Mouse (Mus musculus) erythroid progenitor cell, adult 5-6 weeks (primary cell): Measurements from ENCODE around the gene Myo3b. TPM values are rescaled to one million over a fixed set of nuclear protein-coding genes. Genes with fewer than 3 reads are reported as not detected.

Experiments
- ATAC-seq: replicated peaks from 2 replicates; pipeline ENCODE4 v1.8.0; 2016; ENCODE audit warnings: moderate number of reproducible peaks, mild to moderate bottlenecking, moderate TSS enrichment, inconsistent platforms; ENCODE audit not compliant: poor library complexity, low FRiP score, severe bottlenecking
- total RNA-seq, 2 experiments: library from RNA; stranded (forward) in 1 of 2; stranded (reverse) in 1 of 2; fragments of 150-400 nt in 1 of 2; fragments of 186-747, 209-891 nt in 1 of 2; gene quantifications; 2 replicates each; pipeline versions ENCODE4 v1.2.3 to v1.2.4; 2015 to 2017; ENCODE audit warnings: low replicate concordance in 2 of 2

Myo3b gene
- total RNA-seq, 2 experiments from 2014 or later, result 0.42 TPM; not detected in 1

DNA sequence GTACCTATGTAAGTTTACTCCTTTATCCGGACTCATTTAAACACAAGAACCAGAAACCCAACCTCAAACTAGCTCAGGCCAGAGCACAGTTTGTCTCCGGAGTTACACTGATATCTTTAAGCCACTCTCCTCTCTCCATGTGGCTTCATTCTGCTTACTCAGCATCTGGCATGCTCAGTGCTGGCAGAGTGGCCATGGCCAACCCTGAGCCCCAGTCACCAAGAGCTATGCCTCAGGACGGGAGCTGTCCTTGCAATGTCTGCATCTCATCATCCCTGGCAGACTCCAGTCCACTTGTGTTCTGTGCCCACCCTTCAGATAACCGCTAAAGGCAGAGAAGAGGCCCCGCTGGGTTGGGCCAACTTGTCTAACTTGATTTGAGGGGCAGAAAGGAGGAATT lies 368.8 kb downstream of the Myo3b start:
- no peak for ATAC-seq

DNA sequence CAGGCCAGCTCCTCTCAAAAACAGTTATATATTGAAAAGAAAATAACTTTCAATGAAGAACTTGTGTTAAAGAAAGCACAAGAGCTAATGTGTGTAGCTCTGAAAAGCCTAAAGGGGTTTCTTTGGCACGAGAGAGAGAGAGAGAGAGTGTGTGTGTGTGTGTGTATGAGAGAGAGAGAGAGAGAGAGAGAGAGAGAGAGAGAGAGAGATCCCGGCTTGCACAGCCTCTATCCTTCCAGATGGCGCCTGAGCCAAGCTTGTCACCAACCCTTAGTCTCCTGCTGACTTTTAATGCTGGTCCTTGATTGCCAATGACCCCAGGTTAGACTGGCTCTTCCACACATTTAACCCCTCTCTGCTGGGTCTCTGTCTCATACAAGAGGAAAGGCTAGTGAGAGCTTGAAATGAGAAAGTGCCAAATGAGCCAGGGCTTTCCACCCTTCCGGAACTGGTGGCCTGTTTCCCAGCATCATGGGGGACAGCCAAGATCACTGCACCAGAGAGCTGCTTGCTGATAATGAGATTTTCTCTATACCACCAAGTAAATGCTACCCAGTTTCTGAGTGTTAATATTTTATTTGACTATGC lies 371.5 kb downstream of the Myo3b start:
- ATAC-seq, result no peak

DNA sequence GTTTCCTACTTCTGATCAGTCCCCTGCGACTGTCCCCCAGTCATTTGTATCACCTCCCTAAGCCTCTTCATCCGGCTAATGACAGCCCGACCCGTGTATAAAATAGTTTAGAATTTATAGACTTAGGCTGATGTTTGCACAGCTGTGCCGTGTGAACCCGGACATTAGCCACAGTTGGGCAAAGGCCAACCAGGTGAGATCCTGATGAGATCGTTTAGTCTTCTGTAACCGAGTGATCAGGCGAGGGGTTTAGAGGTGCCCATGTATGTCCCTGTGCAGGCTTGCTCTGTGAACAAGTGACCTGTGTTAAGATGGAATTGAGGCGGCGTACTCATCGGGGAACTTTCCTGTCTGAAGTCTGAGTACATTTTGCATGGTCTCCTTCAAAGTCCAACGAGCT lies 373.4 kb downstream of the Myo3b start:
- no peak for ATAC-seq

DNA sequence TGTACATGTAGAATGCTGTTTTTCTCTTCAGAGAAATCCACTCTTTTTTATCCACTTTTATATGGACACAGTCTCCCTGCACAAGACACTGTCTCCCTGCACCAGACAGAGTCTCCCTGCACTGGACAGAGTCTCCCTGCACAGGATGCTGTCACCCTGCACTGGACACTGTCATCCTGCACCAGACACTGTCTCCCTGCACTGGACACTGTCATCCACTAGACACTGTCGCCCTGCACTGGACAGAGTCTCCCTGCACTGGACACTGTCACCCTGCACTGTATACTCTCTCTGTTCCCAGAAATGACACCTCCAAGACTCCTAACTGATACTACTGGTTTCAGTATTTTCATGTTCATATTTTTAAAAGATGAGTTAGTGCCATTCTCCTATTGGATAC lies 375.5 kb downstream of the Myo3b start:
- ATAC-seq, result no peak

DNA sequence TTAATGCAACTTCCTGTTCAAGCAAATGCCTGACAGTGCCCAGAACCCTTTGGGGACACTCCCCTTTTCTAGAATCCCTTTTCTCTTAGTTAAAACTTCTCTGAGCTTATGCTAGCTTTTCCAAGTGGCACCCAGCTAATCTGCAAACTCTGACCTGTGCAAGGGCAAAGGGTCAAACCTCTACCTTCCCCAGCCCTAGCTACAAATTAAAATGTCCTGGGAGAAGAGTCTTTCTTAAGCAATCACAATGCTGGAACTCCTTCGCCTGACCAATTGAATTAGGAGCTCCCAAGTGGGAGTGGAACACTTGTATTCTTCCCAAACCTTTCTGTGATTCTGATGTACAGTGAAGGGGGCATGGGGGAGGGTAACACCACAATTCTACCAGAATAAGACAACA lies 376.6 kb downstream of the Myo3b start:
- no peak for ATAC-seq

DNA sequence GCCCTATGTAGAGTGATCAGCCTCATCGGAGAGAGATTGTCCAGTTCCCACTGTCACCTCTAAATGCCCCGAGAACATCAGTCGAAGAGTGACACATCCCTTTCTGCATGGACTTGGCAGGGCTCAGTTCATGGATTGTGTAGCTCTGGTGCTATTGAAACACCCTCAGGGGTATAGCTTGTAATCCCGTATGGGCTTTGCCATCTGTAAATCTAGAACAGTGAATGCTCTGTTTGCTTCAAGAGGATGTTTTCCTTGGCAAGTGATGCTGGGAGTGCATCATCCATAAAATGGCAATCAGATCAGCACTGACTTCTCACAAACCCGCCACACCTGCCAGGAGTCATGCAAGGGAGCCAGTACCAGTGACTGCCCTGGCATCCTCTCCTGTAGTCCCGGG lies 380.4 kb downstream of the Myo3b start:
- no peak for ATAC-seq

DNA sequence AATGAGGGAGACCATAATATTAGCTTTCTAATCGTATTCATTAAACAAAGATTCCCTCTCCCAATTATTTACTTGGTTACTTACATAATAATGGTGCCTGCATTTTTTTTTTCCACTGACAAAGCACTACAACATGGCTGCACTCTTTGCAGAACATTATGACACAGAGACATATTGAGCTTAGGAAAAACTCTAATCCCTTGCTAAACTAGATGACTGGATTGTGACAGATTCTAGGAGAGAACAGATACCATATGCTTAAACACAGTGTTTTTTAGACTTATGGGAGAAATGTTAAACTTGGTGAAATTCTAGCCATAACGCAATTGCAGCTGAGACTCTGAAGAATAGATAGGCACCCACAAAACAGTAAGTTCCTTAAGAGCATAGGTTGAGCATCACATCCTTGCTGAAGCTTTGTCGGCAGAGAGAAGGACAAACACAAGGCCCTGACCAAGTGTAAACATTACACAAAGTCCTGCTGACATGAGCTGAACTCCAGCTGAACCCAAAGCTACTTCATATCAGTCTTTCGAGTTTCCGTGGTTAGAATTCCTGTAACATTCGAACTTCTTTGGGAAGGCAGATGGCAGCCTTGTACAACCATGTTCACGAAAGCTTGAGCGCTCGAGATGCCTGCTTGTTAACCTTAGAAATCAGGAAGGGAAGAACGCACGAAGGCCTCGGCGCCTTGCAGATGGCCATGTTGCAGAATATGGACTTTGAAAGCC lies 382.4 kb downstream of the Myo3b start:
- ATAC-seq, result no peak

DNA sequence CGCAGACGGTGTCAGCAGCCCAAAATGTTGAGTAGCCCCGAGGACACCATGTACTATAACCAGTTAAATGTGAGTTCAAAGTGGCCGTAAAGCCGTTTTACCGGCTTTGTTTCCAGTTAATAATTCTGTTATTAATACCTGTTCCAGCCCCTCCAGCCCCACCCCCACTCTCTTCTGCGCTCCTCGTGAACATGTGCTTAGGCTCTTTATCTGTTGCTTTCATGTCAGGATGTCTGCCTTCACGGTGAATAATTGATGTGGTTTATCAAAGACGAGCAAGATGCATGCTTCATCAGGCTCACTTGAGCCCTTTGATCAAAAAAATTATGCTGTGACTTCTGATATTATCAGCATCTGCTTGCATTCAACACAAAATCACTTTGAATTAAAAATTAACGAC lies 386.7 kb downstream of the Myo3b start:
- no peak for ATAC-seq

DNA sequence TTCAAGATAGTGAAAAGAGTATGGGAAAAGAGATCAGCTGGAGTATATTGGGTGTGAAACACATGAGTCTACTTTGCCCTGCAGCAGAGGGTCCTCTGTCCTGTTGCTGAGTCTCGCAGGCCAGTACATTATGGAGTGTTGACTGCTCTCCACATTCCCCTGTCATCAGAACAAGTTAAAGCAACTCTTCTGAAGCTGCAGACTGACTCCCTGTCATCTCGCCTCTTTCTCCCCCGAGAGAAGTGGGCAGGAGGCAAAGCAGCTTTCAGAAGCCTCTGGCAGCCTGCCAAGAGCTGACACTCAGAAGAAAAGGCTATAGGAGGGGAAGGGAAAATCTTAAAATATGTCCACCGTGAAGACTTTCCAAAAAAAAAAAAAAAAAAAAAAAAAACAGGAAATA lies 404.1 kb downstream of the Myo3b start:
- ATAC-seq, result no peak

DNA sequence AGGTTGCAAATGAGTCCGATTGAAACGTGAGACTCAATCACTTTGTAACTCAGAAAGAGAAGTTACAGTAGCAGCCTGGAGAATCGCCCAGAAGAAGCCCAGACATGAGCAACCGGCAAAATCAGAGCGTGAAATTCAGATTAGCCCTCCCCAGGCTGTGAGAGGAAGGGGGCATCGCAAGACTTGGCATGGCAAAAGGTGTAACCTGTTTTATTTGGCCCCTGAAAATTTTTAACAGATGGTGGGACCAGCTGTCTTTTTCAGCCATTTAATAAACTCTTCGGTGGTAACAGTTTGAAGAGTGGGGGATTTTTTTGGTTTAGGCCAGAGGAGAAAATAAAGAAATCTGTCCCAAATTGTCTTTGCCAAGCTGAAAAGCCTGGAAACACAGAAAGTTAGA lies 405.2 kb downstream of the Myo3b start:
- no peak for ATAC-seq

DNA sequence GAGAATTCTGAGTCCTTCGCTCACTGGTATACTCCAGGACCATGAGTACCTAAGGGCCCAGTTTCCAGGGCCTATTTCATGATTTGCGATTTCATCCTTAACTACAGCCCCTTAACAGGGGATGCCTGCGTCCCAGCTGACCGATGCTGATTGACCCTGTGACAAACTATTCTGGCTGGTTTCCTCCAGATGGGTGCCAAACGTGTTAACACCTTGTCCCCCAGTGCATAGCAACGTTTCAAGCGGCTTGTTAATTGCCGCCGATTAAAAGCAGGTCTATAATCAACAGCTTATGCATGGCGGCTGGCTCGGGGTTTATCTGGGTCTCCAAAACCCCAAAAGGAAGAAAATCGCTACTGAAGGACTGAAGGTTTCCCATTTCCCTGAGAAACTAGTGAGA lies 417.3 kb downstream of the Myo3b start:
- ATAC-seq, result no peak

DNA sequence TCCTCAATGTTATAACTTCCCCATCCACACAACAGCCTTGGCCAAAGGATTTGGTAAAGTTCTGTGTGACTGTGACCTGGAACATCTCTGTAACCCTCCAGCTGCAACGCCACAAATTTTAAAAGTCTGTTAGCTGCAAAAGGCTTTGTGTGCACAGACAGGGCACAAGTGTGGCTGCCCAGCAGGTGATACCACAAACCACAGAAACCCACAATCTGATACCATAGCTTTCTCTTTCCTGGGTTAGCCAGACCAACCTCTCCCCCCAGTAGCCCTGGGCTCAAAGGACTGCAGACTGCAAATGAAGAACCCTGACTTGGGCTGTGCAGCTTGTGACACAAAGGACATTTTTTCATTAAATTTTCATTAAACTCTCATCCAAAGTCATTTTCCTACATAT lies 424.7 kb downstream of the Myo3b start:
- no peak for ATAC-seq

DNA sequence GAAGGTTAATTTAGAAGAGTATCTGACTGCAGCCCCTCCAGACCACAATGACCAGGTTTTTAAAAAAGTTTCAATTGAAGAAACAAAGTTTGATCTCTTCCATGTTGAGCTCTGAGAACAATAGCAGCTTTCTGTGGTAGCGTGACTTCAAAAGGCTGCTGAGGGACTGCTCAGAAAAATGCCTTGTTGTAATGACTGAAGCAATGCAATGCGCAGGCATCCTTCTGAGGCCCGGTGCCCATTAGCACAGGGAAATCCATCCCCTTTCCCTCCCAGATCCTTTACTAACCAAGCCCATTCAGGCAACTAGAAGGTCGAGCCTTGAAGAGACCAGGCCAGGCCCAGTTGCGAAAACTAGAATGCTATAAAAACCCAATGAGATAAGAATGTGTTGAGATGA lies 432.2 kb downstream of the Myo3b start:
- no peak for ATAC-seq

DNA sequence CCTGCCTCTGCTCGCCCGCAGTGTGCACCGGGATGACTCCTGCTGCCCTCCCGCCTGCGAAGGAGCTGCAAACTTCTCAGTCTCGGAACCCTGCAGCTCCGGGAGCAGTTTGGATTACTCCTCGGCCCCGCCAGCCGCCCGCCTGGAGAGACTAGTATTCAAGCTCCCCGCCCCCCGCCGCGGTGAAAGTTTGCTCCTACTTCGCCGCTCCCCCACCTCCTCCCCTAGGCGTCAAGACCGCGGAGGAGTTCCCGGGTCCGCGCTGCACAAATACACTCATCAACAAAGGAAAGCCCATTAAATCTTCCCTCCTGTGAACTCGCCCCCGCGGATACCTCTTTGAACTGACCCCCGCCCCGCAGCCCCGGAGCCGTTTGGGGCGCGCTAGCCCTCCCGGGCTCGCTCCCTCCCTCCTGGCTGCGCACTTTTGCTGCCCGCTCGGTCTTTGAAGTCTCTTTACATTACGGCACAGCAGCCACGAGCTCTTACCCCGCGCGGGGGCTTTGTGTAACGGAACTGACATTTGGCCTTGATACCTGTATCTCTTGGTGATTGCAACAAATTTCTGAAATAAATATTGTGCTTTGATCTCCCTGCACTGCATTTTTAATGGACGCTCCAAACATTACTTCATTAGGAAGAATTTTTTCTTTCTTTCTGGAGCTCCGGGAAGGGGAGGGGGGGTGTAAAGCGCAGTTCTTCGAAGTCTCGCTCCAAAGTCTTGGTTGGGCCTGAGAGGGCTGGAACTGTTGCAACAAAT lies 433.1 kb downstream of the Myo3b start:
- no peak for ATAC-seq

Other genes starting within 250 kb of the Myo3b start
- gene Ccdc173, start 249.6 kb upstream of the Myo3b start, total RNA-seq (2015; ENCODE audit: low replicate concordance), result not detected in 2 replicates
- gene Ccdc173, start 249.6 kb upstream of the Myo3b start, total RNA-seq (2017; ENCODE audit: low replicate concordance), result 1.3 TPM in 1 of 2 replicates, not detected in the other
- 10.5 and 10.9 TPM in 2 replicates for gene Phospho2, start 249.5 kb upstream of the Myo3b start, total RNA-seq (2015; ENCODE audit: low replicate concordance)
- gene Phospho2, start 249.5 kb upstream of the Myo3b start, total RNA-seq (2017; ENCODE audit: low replicate concordance), result 15.1 and 16.3 TPM in 2 replicates
- 4.0 and 6.7 TPM in 2 replicates for gene Klhl23, start 217.2 kb upstream of the Myo3b start, total RNA-seq (2015; ENCODE audit: low replicate concordance)
- 1.6 and 12.1 TPM in 2 replicates for gene Klhl23, start 217.2 kb upstream of the Myo3b start, total RNA-seq (2017; ENCODE audit: low replicate concordance)
- 160 and 179 TPM in 2 replicates for gene Ssb, start 177.6 kb upstream of the Myo3b start, total RNA-seq (2015; ENCODE audit: low replicate concordance)
- 183 and 211 TPM in 2 replicates for gene Ssb, start 177.6 kb upstream of the Myo3b start, total RNA-seq (2017; ENCODE audit: low replicate concordance)
- gene Mettl5, start 153.5 kb upstream of the Myo3b start, total RNA-seq (2015; ENCODE audit: low replicate concordance), result 18.0 and 22.7 TPM in 2 replicates
- 14.1 and 25.4 TPM in 2 replicates for gene Mettl5, start 153.5 kb upstream of the Myo3b start, total RNA-seq (2017; ENCODE audit: low replicate concordance)
- gene Ubr3, start 141.9 kb upstream of the Myo3b start, total RNA-seq (2015; ENCODE audit: low replicate concordance), result 70.3 and 101 TPM in 2 replicates
- gene Ubr3, start 141.9 kb upstream of the Myo3b start, total RNA-seq (2017; ENCODE audit: low replicate concordance), result 53.0 and 72.6 TPM in 2 replicates